Mouse (Mus musculus): ENCODE results near the gene Akt2.

The Akt2 gene

DNA sequence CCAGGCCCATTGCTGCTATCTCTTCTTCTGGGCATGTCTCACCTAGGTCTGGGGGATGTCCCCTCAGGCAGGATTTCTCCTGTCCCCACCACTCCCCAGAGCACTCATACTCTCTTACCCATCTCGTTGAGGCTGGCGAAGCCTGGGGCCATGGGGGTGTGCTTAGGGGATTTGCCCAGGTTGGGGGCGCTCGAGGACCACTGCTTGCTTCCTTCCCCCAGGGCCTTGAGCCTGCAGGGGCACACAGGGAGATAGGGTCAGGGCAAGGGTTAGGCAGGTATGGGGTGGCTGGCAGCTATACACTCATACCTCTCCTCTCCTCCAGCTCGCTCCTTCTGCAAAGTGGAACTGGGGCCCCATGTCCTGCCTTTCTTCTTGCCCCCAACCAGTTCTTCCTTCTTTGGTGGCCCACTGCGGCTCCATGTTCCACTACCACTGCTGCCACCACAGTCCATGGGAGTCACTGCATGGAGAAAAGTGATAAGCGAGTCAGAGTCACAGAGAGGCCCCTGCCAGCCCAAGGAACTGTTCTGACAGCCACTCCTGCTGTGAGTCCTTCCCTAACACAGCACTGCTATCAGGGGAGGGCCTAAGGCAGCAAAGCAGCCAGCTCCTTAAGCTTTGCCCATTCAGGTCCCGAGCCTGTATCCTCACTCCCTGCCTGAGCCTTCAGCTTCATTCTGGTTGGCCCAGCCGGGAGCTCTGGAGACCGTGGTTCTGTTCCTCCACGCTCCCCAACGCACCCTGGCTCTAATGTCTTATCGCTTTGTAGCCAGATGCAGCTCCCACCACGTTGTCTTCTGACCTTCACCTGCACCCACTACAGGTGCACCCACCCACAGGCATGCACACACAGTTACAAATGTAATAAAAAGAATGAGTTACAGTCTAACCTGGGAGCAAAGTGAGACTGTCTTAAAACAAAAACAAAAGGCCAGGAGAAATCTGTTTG lies 67.6 kb downstream of the Akt2 start:
- DNase-seq (ENCODE audit: low spot score), result no peak

DNA sequence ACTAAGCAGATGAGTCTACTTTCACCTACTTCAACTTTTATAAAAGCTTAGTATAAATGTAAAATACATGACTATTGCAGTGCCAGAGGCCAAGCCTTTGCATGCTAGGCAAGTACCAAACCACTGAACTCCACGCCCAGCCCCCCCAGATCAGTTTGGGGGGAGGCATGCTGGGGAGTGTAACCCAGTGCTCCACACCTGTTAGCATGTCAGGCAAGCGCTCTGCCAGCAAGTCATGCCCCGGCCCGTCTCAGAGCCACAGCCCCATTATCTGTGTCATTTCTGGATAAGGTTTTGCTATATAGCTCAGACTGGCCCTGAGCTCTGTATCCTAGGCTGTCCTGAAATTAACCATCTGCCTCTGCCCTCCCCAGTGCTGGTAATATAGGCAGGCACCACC lies 70.7 kb downstream of the Akt2 start:
- no peak for DNase-seq (ENCODE audit: low spot score)

DNA sequence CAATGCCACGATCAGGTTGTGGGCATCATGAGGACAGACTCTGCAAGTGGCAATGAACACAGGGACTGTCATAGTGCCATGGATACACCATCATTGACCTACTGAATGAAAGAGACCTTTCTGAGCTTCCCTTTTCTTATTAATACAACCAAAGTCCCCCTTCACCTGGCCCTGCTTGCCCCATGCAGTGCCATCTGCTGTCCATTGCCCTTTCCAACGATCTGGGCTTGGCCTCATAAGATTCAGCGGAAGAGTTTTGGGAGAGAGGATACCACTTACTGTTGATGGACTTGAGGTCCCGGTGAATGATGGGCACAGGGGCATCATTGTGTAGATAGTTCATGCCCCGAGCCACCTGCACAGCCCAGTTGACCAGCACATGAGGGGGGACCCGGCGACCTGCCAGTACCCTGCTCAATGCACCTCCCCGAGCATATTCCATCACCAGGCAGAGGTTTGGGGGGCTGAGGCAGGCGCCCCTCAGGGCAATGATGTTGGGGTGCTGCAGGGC lies 81.8 kb downstream of the Akt2 start:
- DNase-seq (ENCODE audit: low spot score), result no peak

DNA sequence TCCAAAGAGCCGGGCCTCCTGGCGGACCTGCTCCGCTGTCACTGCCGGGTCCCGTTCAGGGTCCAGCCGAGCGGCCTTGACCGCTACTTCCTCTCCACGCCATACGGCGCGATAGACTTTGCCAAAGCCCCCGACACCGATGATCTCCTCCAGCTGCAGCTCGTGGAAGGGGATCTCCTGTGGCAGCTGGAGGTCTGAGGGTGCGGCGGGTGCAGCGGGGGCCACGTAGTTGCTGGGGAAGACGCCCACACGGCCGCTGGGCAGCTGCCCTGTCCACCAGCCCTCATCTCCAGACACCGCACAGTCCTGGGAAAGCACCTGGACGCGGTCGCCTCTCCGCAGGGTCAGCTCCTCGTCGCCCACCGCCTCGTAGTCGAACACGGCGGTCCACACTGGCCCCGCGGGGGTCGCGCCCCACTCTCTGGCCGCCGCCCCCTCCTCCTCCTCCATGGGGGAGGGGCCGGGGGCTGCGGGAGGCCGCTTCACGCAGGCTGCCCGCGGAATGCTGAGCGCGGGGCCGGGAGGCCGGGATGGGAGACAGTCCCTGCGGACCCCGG lies 82.3 kb downstream of the Akt2 start:
- DNase-seq (ENCODE audit: low spot score), result no peak

DNA sequence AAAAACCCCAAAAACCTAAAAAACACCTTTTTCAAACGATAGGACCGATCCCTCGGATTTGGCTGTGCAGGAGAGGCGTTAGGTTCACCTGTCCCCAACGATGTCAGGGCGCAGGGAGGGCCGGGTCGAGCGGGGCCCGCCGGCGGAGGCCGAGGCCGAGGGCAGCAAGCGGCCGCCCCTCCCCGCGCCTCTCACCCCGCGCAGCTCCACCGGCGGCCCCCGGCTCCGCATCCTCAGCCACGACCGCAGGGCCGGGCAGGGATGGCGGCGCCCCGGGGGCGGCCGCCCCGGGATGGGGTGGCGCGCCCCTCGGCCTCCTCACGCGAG lies 82.8 kb downstream of the Akt2 start:
- no peak for DNase-seq (ENCODE audit: low spot score)

- peak; percentile 92 for DNase-seq (ENCODE audit: low spot score)
These were observed 83.3 kb downstream of the Akt2 start, which contains the start of gene Map3k10 for GRCm38 (mm10) chr7:27674522-27675221. Gene Map3k10, minus strand, starts transcription at chr7:27674598.

DNA sequence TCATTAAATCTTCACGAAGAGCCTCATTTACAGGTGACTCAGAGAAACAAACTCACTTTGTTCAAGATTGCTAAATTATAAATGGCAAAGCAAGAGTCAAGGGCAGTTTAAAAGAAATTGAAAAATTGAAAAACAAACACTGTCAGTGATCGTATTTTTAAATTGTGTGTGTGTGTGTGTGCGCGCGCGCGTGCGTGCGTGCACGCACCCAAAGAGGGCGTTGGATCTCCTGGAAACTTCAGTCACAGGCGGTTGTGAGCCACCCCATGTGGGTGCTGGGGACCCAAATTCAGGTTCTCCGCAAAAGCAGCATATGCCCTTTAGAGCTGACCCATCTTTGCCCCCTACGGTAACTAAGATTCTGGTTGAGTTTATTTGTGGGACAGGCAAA lies 83.9 kb downstream of the Akt2 start:
- no peak for DNase-seq (ENCODE audit: low spot score)

DNA sequence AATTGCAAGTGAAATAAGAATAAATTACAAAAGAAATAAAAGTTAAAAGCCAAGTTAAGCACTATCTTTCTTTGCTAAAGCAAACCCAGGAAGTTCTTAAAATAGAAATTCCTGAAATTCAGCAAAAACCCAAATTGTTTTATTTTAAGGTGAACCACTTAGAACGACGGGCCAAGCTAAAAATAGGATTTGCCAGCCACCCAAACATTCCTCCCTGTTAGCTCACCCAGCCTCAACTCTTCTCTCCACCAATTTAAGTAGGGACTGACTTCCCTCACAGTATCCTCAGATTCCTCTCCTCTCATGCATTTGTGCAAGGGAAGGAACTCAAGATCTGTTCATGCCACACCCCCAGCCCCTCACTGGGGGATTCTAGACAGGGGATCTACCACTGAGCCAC lies 91.9 kb downstream of the Akt2 start:
- DNase-seq (ENCODE audit: low spot score), result no peak

DNA sequence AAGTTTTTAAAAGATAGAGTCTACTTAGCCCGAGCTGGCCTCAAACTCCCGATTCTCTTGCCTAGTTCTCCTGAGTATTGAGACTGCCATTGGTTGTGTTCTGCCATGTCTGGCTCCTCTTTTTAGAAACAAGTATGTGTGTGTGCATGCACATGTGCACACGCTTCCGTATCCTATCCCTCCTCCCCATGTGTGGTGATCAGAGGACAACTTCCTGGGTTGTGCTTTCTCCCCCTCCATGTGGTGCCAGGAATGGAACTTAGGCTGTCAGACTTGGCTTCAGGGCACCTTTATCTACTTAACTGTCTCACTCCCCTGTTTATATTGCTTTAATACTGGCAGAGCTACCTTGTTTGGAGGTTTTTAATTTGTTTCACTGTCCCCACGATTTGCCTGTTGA lies 93.9 kb downstream of the Akt2 start:
- DNase-seq (ENCODE audit: low spot score), result no peak

DNA sequence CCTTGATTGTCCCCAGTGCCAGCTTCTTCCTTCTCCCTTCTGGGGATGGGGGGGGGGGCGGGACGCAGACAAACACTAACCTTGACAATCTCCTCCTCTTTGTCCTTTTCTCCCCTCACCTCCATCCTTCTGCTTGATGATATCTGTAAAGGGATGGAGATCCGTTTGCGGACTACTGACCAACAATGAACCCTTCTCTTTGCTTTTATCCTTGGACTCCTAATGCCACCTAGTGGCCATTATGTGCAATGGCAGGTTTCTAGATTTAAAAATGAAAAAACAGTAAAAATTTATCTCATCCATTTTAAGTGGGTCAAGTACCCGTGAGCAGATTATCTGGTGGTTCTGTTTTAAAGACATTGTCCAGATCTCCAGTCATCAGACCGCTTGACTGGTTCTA lies 94.3 kb downstream of the Akt2 start:
- no peak for DNase-seq (ENCODE audit: low spot score)

DNA sequence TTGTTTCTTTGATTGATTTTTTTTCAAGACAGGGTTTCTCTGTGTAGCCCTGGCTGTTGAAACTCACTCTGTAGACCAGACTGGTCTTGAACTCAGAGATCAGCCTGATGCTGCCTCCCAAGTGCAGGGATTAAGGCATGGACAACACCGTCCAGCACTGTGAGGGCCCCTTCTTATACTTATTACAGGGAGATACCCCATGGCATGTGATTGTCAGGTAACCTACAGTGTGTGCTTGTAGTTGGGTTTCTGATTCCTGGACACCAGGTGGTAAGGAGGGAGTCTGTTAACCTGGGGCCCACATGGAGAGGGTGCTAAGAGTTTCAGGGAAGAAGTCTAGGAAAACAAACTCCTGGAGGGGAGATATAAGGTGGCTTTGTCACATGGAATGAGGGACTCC lies 95.7 kb downstream of the Akt2 start:
- DNase-seq (ENCODE audit: low spot score), result no peak

DNA sequence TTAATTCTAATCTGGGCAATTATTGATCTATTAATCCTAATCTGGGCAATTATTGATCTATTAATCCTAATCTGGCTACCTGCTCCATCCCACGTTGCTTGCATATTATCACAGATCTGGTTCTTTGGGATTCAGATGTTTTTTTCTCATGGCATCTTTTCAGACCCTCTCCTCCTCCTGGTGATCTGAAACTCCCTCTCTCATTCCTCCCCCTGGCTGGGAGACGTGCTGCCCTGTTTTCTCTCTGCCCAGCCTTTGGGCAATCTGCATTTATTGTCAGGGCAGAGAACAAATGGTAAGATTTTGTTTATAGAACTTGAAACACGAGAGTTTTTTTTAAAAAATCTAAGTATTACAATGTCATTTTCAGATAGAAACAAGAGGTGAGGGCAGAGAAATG lies 96.5 kb downstream of the Akt2 start:
- DNase-seq (ENCODE audit: low spot score), result no peak

GRCm38 (mm10) chr7:27688246-27688788 lies 97.0 kb downstream of the Akt2 start:
- no peak for DNase-seq (ENCODE audit: low spot score)

DNA sequence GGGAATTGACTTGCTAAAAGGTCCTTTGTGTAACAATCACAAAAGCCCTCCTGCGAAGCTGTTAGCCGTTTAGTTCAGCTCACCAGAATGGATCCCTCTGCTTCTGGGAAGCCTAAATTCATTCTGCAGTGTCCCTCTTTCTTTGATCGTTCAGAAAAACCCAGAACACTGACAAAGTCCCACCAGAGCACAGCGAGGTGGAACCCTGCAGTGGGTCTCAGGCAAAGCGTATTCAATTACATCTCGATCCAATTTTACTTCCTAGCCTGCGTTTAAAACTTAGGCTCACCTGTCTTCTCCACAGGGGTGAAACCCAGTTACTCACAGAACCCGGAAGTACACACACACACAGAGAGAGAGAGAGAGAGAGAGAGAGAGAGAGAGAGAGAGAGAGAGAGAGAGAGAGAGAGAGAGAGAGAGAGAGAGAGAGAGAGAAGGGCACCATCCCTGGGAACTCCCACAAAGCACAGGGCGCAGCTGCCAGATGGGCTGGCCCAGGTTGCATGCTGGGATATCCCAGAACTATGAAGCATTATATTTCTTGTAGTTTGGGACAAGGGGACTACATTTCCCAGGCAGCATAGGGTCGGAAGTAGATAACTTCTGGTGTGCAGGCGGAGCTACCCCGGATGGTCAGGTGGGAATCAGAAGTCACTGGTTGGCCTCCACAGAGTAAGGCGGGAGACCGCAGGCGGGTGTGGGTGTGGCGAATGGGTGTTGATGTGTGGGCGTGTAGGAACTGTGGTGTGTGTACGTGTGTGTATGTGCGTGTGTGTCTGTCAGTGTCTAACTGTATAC lies 97.7 kb downstream of the Akt2 start, which contains the start of gene Zfp607b:
TSS of gene Zfp607b (plus strand) at position 526 of the 798 bp plus-strand sequence.
- DNase-seq (ENCODE audit: low spot score), result peak; percentile 98
